Mouse (Mus musculus): ENCODE measurements around the gene Gm14151. TPM values are rescaled to one million over a fixed set of nuclear protein-coding genes. Genes with fewer than 3 reads are reported as not detected.

The Gm14151 gene
- polyA plus RNA-seq, 1 experiment from 2014 or later, result not detected

DNA sequence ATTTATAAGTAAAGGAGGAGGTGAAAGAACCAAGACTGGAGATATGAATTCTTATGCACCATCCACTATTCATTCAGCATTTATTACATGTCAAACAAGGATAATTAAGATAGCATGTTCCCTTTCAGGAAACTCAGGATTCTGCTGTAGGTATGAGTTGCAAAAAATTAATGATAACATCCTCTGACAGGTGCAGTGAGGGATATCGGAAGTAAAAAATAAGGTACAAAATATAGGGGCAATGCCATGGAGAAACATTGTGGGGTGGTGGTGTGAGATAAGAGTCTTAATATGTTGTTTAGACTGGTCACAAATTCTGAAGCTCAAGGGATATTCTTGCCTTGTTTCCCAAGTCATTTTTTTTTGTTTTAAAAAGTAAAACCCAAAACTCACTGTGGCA, 54.9 kb downstream of the Gm14151 start:
- Histone ChIP-seq H3K4me3 (ENCODE audit: low read depth, low read length) (no peak overlapping the region), H3K27ac (ENCODE audit: low read depth, low read length) (no peak overlapping the region), H3K9me3 (ENCODE audit: control insufficient read depth, low read length) (no peaks in the 10 kb centered on the region), H3K4me2 (ENCODE audit: low read depth, low read length, severe bottlenecking) (no peak overlapping the region), H3K27me3 (ENCODE audit: control insufficient read depth, insufficient read depth, low read length) (no peaks in the 10 kb centered on the region), H3K4me1 (replicated peaks; ENCODE audit: control insufficient read depth, insufficient read depth, low read length) (peaks cover 6% of the 10 kb centered on the region; the same call in 1 of the 2 replicates), H3K36me3 (ENCODE audit: control insufficient read depth, insufficient read depth, low read length) (no peaks in the 10 kb centered on the region), H3K9ac (ENCODE audit: low read length) (no peak overlapping the region)
- WGBS, result 94% methylated on average over 1 of the region's 1 CpGs
- ATAC-seq (replicated peaks; ENCODE audit: low FRiP score), result no peak
- no peak for DNase-seq (ENCODE audit: low spot score)

Other genes with a start within 250 kb of the Gm14151 start
- gene Abhd12, start 187.6 kb downstream of the Gm14151 start, polyA plus RNA-seq (2014; fragmentation: Nextera tagmentation; extraction: Ambion mirVana), result 54.2 and 57.9 TPM in 2 replicates
- gene Gins1, start 186.9 kb downstream of the Gm14151 start, polyA plus RNA-seq (2014; fragmentation: Nextera tagmentation; extraction: Ambion mirVana), result 80.7 and 84.0 TPM in 2 replicates
- 26.7 and 28.7 TPM in 2 replicates for gene Ninl, start 53.0 kb downstream of the Gm14151 start, polyA plus RNA-seq (2014; fragmentation: Nextera tagmentation; extraction: Ambion mirVana)
- 46.5 and 51.9 TPM in 2 replicates for gene Nanp, start 53.0 kb downstream of the Gm14151 start, polyA plus RNA-seq (2014; fragmentation: Nextera tagmentation; extraction: Ambion mirVana)
- gene Gm14147, start 5.9 kb upstream of the Gm14151 start, polyA plus RNA-seq (2014; fragmentation: Nextera tagmentation; extraction: Ambion mirVana), result not detected in 2 replicates